ENCODE assay signal across 24 mouse cellular contexts in the genomic region with DNA sequence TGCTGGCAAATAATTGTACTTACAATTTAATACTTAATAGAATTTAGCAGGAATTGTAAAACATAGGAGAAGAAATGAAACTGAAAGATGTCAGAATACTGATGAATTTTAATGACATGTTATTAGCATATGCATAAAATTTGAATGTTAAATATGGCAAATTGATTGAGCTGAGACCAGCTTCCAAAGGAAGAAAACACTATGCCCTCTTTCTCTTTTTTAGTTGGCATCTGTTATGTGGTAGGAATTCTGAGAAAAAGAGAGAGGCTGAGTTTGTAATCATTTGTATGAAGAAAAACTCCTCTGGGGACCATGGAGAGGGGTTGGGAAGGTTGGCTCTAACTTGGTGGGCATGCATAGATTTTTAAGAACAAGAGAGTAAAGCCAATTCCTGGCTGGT.
DNase-seq lines count a peak whose midpoint lies in the region; ATAC-seq lines count a peak whose summit lies in the region.
"Had no signal": no experiment of that assay in that cellular context is flagged by ENCODE, and none has a peak within 500 bp of the region (broad histone marks: within the 10 kb centered on the region; RNA-seq: fewer than 3 reads in every experiment).

No protein-coding gene starts in this region.

- H3K4me3 ChIP-seq in midbrain, embryonic 14.5 days (replicated peaks; ENCODE audit: low read depth, low read length) = no peak overlapping the region
- no peak overlapping the region for H3K4me3 ChIP-seq in midbrain, embryonic 10.5 days
- H3K4me3 ChIP-seq in midbrain, embryonic 15.5 days = no peak overlapping the region
- H3K4me3 ChIP-seq: neural tube, embryonic 15.5 days; stomach, embryonic 15.5 days had no signal

- peak; percentile 21; the same call in 1 of the 2 replicates for ATAC-seq in frontal cortex, adult (ENCODE audit: low TSS enrichment)
- no peak for ATAC-seq in midbrain, embryonic 14.5 days (ENCODE audit: low FRiP score, low TSS enrichment)
- no peak for ATAC-seq in midbrain, embryonic 15.5 days (replicated peaks)
- ATAC-seq: CD4-positive, CD25-positive, alpha-beta regulatory T cell, adult 4 months; intestine, postnatal 0 days had no signal

- H3K9me3 ChIP-seq in midbrain, embryonic 14.5 days (ENCODE audit: control insufficient read depth, low read length) = no peaks in the 10 kb centered on the region
- H3K9me3 ChIP-seq in midbrain, embryonic 10.5 days (replicated peaks) = no peaks in the 10 kb centered on the region
- no peaks in the 10 kb centered on the region for H3K9me3 ChIP-seq in midbrain, embryonic 15.5 days
- H3K9me3 ChIP-seq: neural tube, embryonic 15.5 days; stomach, embryonic 15.5 days had no signal

- no peaks in the 10 kb centered on the region for H3K4me1 ChIP-seq in midbrain, embryonic 14.5 days (ENCODE audit: control insufficient read depth, insufficient read depth, low read length)
- peaks cover 8% of the 10 kb centered on the region; the same call in 1 of the 2 replicates for H3K4me1 ChIP-seq in midbrain, embryonic 10.5 days
- H3K4me1 ChIP-seq in midbrain, embryonic 15.5 days = peaks cover 11% of the 10 kb centered on the region
- H3K4me1 ChIP-seq: stomach, embryonic 15.5 days had no signal

- H3K27ac ChIP-seq in midbrain, embryonic 14.5 days (replicated peaks; ENCODE audit: low read depth, low read length) = peak overlapping the region; percentile 52
- no peak overlapping the region for H3K27ac ChIP-seq in midbrain, embryonic 10.5 days (replicated peaks)
- peak overlapping the region; percentile 61 for H3K27ac ChIP-seq in midbrain, embryonic 15.5 days
- H3K27ac ChIP-seq: liver, embryonic 14.5 days; macrophage; neural tube, embryonic 15.5 days; stomach, embryonic 15.5 days had no signal

- no peak overlapping the region for H3K9ac ChIP-seq in midbrain, embryonic 14.5 days (replicated peaks; ENCODE audit: low read length)
- no peak overlapping the region for H3K9ac ChIP-seq in midbrain, embryonic 15.5 days
- H3K9ac ChIP-seq: liver, embryonic 14.5 days; neural tube, embryonic 15.5 days; stomach, embryonic 15.5 days had no signal

- no peak for DNase-seq in frontal cortex, postnatal 10 days (ENCODE audit: low spot score in 2 of 2)
- no peak for DNase-seq in midbrain, embryonic 14.5 days
- no peak for DNase-seq in midbrain, embryonic 10.5 days (ENCODE audit: low spot score)
- DNase-seq in right cerebral cortex, postnatal 4 days = no peak
- DNase-seq in urinary bladder, postnatal 14 days (ENCODE audit: low spot score) = no peak
- DNase-seq: adrenal gland, postnatal 25 days; gastrocnemius, postnatal 14 days; heart, postnatal 14 days; kidney, adult 9 months; kidney, postnatal 10 days; liver; lung, adult 2 months; lung, postnatal 10 days; retina, postnatal 1 day; right cerebral cortex, postnatal 14 days; thymus, postnatal 14 days had no signal

- H3K27me3 ChIP-seq in midbrain, embryonic 14.5 days (ENCODE audit: control insufficient read depth, insufficient read depth, low read length) = no peaks in the 10 kb centered on the region
- no peaks in the 10 kb centered on the region for H3K27me3 ChIP-seq in midbrain, embryonic 10.5 days (ENCODE audit: low read depth, poor library complexity, severe bottlenecking)
- H3K27me3 ChIP-seq in midbrain, embryonic 15.5 days (replicated peaks) = no peaks in the 10 kb centered on the region
- H3K27me3 ChIP-seq: neural tube, embryonic 15.5 days; stomach, embryonic 15.5 days had no signal

- no peak overlapping the region for H3K4me2 ChIP-seq in midbrain, embryonic 14.5 days (ENCODE audit: low read length)
- H3K4me2 ChIP-seq in midbrain, embryonic 15.5 days = no peak overlapping the region
- H3K4me2 ChIP-seq: neural tube, embryonic 15.5 days; stomach, embryonic 15.5 days had no signal

- H3K36me3 ChIP-seq in midbrain, embryonic 14.5 days (ENCODE audit: control insufficient read depth, insufficient read depth, low read length) = no peaks in the 10 kb centered on the region
- H3K36me3 ChIP-seq in midbrain, embryonic 10.5 days = no peaks in the 10 kb centered on the region
- H3K36me3 ChIP-seq in midbrain, embryonic 15.5 days (replicated peaks) = no peaks in the 10 kb centered on the region
- H3K36me3 ChIP-seq: neural tube, embryonic 15.5 days; stomach, embryonic 15.5 days had no signal
